In genomic region chr11:79992592-79993355, GRCm38 (mm10) we compare ENCODE assay signal across 8 mouse cellular contexts. TPM values are rescaled to one million over a fixed set of nuclear protein-coding genes. Genes with fewer than 3 reads are reported as not detected.
DNase-seq lines count a peak whose midpoint lies in the region; ATAC-seq and TF ChIP-seq lines count a peak whose summit lies in the region.

Suz12 (plus strand) TSS chr11:79993106.

- peak within 1 kb of the TSS; percentile 83 for H3K4me3 ChIP-seq in heart, embryonic 12.5 days
- peak within 1 kb of the TSS; percentile 97 for H3K4me3 ChIP-seq in kidney, postnatal 0 days (replicated peaks; ENCODE audit: low read depth, low read length)
- H3K4me3 ChIP-seq in liver, embryonic 11.5 days (ENCODE audit: low read depth, low read length) = peak within 1 kb of the TSS; percentile 76
- peak within 1 kb of the TSS; percentile 88 for H3K4me3 ChIP-seq in stomach, embryonic 14.5 days (ENCODE audit: low read depth, low read length)

- H3K4me2 ChIP-seq in heart, embryonic 12.5 days = peak within 1 kb of the TSS; percentile 84
- H3K4me2 ChIP-seq in kidney, postnatal 0 days (ENCODE audit: low read length) = peak within 1 kb of the TSS; percentile 79
- H3K4me2 ChIP-seq in liver, embryonic 11.5 days = peak within 1 kb of the TSS; percentile 83
- H3K4me2 ChIP-seq in stomach, embryonic 14.5 days (replicated peaks; ENCODE audit: low read depth, low read length) = peak within 1 kb of the TSS; percentile 44

- H3K27me3 ChIP-seq in heart, embryonic 12.5 days (replicated peaks) = no peaks in the 10 kb centered on the region
- no peaks in the 10 kb centered on the region for H3K27me3 ChIP-seq in kidney, postnatal 0 days (ENCODE audit: insufficient read depth, low read length)
- no peaks in the 10 kb centered on the region for H3K27me3 ChIP-seq in liver, embryonic 11.5 days (replicated peaks; ENCODE audit: control insufficient read depth, insufficient read depth, low read length)
- no peaks in the 10 kb centered on the region for H3K27me3 ChIP-seq in stomach, embryonic 14.5 days (ENCODE audit: control insufficient read depth, insufficient read depth, low read length)

- no peak for TF ChIP-seq CTCF in kidney, postnatal 0 days (IDR thresholded peaks at IDR 0.05; ENCODE audit: low read depth)

- DNase-seq in CD4-positive helper T cell, adult 2 months (ENCODE audit: low read depth, low spot score) = peak; percentile 97
- DNase-seq in brain, embryonic 18.5 days (ENCODE audit: low read depth, low spot score) = peak; percentile 95
- peak; percentile 99 for DNase-seq in kidney, postnatal 0 days (ENCODE audit: low spot score)
- DNase-seq in liver, embryonic 11.5 days (ENCODE audit: low spot score) = peak; percentile 98
- peak; percentile 96 for DNase-seq in naive thymus-derived CD4-positive, alpha-beta T cell, adult 2 months (ENCODE audit: low read depth)

- WGBS in heart, embryonic 12.5 days = under 1% methylated on average over 63 of the region's 74 CpGs
- under 1% methylated on average over 74 of the region's 74 CpGs for WGBS in kidney, postnatal 0 days
- WGBS in liver, embryonic 11.5 days = under 1% methylated on average over 61 of the region's 74 CpGs
- WGBS in stomach, embryonic 14.5 days = under 1% methylated on average over 58 of the region's 74 CpGs

- peak within 1 kb of the TSS; percentile 100 for H3K27ac ChIP-seq in heart, embryonic 12.5 days (ENCODE audit: poor library complexity, severe bottlenecking)
- H3K27ac ChIP-seq in kidney, postnatal 0 days = peak within 1 kb of the TSS; percentile 98
- peak within 1 kb of the TSS; percentile 100 for H3K27ac ChIP-seq in liver, embryonic 11.5 days (ENCODE audit: low read depth, low read length)
- H3K27ac ChIP-seq in stomach, embryonic 14.5 days (ENCODE audit: low read length) = peak within 1 kb of the TSS; percentile 99

- peak within 1 kb of the TSS; percentile 91 for H3K9ac ChIP-seq in heart, embryonic 12.5 days
- peak within 1 kb of the TSS; percentile 91 for H3K9ac ChIP-seq in kidney, postnatal 0 days (ENCODE audit: low read depth, low read length)
- peak within 1 kb of the TSS; percentile 87 for H3K9ac ChIP-seq in liver, embryonic 11.5 days (ENCODE audit: low read depth, low read length)
- peak within 1 kb of the TSS; percentile 82 for H3K9ac ChIP-seq in stomach, embryonic 14.5 days (replicated peaks; ENCODE audit: low read depth, low read length)

- H3K4me1 ChIP-seq in heart, embryonic 12.5 days (replicated peaks) = 0 out of 2 replicates have a peak, but pooled peaks cover 2% of the 10 kb centered on the region
- no peaks in the 10 kb centered on the region for H3K4me1 ChIP-seq in kidney, postnatal 0 days (replicated peaks; ENCODE audit: insufficient read depth, low read length)
- H3K4me1 ChIP-seq in liver, embryonic 11.5 days (replicated peaks; ENCODE audit: control insufficient read depth, insufficient read depth, low read length) = peaks cover 3% of the 10 kb centered on the region; the same call in 1 of the 2 replicates
- no peaks in the 10 kb centered on the region for H3K4me1 ChIP-seq in stomach, embryonic 14.5 days (ENCODE audit: control insufficient read depth, insufficient read depth, low read length)

- peaks cover 8% of the 10 kb centered on the region for H3K36me3 ChIP-seq in heart, embryonic 12.5 days
- no peaks in the 10 kb centered on the region for H3K36me3 ChIP-seq in kidney, postnatal 0 days (ENCODE audit: insufficient read depth, low read length)
- H3K36me3 ChIP-seq in liver, embryonic 11.5 days (ENCODE audit: control insufficient read depth, insufficient read depth, low read length) = 0 out of 2 replicates have a peak, but pooled peaks cover 5% of the 10 kb centered on the region
- H3K36me3 ChIP-seq in stomach, embryonic 14.5 days (ENCODE audit: control insufficient read depth, insufficient read depth, low read length) = no peaks in the 10 kb centered on the region; the same call in 1 of the 2 replicates

- no peaks in the 10 kb centered on the region for H3K9me3 ChIP-seq in heart, embryonic 12.5 days (replicated peaks)
- no peaks in the 10 kb centered on the region for H3K9me3 ChIP-seq in kidney, postnatal 0 days (replicated peaks; ENCODE audit: low read length)
- H3K9me3 ChIP-seq in liver, embryonic 11.5 days (ENCODE audit: control insufficient read depth, low read length) = no peaks in the 10 kb centered on the region
- H3K9me3 ChIP-seq in stomach, embryonic 14.5 days (ENCODE audit: control insufficient read depth, low read depth, low read length) = no peaks in the 10 kb centered on the region

- peak; percentile 93 for ATAC-seq in erythroid progenitor cell, adult 5-6 weeks (replicated peaks; ENCODE audit: low FRiP score, poor library complexity, severe bottlenecking)
- peak; percentile 98 for ATAC-seq in heart, embryonic 12.5 days (ENCODE audit: insufficient number of reproducible peaks, low FRiP score)
- ATAC-seq in kidney, postnatal 0 days (replicated peaks; ENCODE audit: low FRiP score, low read depth) = peak; percentile 94
- peak; percentile 93 for ATAC-seq in liver, embryonic 11.5 days (replicated peaks; ENCODE audit: low FRiP score)
- peak; percentile 96 for ATAC-seq in stomach, embryonic 14.5 days (ENCODE audit: insufficient number of reproducible peaks, insufficient read depth, low FRiP score, low read depth)

RNA-seq across cellular contexts. Expression of gene Suz12, which starts in this region (rescaled TPM):
- total RNA-seq in erythroid progenitor cell, adult 5-6 weeks (2015; ENCODE audit: low replicate concordance) = 146 and 189 TPM in 2 replicates
- 117 and 168 TPM in 2 replicates for total RNA-seq in erythroid progenitor cell, adult 5-6 weeks (2017; ENCODE audit: low replicate concordance)
- 22.7 and 25.4 TPM in 2 replicates for polyA plus RNA-seq in heart, embryonic 12.5 days (2016; fragmentation: Nextera tagmentation; extraction: Ambion mirVana)
- 14.5 and 15.2 TPM in 2 replicates for polyA plus RNA-seq in kidney, postnatal 0 days (2015; fragmentation: Nextera tagmentation; extraction: Ambion mirVana)
- 29.2 and 30.1 TPM in 2 replicates for polyA plus RNA-seq in liver, embryonic 11.5 days (2014; fragmentation: Nextera tagmentation; extraction: Ambion mirVana)
- 33.9 and 35.9 TPM in 2 replicates for polyA plus RNA-seq in stomach, embryonic 14.5 days (2014; fragmentation: Nextera tagmentation; extraction: Ambion mirVana)

Comparison
In these comparisons a context has a peak if more than half of its experiments do, and no peak if none do; other contexts are left out.
1. Peak in every context shown above with its lines: DNase-seq, ATAC-seq, H3K4me3 ChIP-seq and H3K27ac ChIP-seq.